Mouse (Mus musculus) stomach, embryonic 15.5 days (tissue): ENCODE results near the gene Havcr2. TPM values are rescaled to one million over a fixed set of nuclear protein-coding genes. Genes with fewer than 3 reads are reported as not detected.
"Not testable (repeated sequence)": the region's sequence is repeated elsewhere in the genome, so short reads cannot be mapped to it uniquely, and the experiment has no call there.

Experiments
- ATAC-seq: fragments of 200-750 bp; cut with Nextera tagmentation; 2 replicates; pipeline ENCODE4 v1.8.0; 2017; ENCODE audit warnings: low read depth, moderate number of reproducible peaks, moderate TSS enrichment; ENCODE audit not compliant: insufficient read depth, low FRiP score
- H3K27ac ChIP-seq: fragments of 300-500 bp; sonication (generic); 2 replicates; pipeline ENCODE4 v1.5.1; 2015; ENCODE audit warnings: mild to moderate bottlenecking, inconsistent platforms
- H3K27me3 ChIP-seq: fragments of 300-500 bp; sonication (generic); replicated peaks from 2 replicates; pipeline ENCODE4 v1.6.1; 2015; ENCODE audit warnings: inconsistent platforms
- H3K36me3 ChIP-seq: fragments of 300-500 bp; sonication (generic); 2 replicates; pipeline ENCODE4 v1.6.1; 2015; ENCODE audit warnings: inconsistent platforms
- H3K4me1 ChIP-seq: fragments of 300-500 bp; sonication (generic); 2 replicates; pipeline ENCODE4 v1.6.1; 2015; ENCODE audit warnings: inconsistent platforms
- H3K4me2 ChIP-seq: fragments of 300-500 bp; sonication (generic); 2 replicates; pipeline ENCODE4 v1.6.1; 2015; ENCODE audit warnings: mild to moderate bottlenecking, inconsistent platforms
- H3K4me3 ChIP-seq: fragments of 300-500 bp; sonication (generic); replicated peaks from 2 replicates; pipeline ENCODE4 v1.5.1; 2015; ENCODE audit warnings: inconsistent platforms
- H3K9ac ChIP-seq: fragments of 300-500 bp; sonication (generic); 2 replicates; pipeline ENCODE4 v1.6.1; 2015; ENCODE audit warnings: inconsistent platforms
- H3K9me3 ChIP-seq: fragments of 300-500 bp; sonication (generic); 2 replicates; pipeline ENCODE4 v1.6.1; 2016; ENCODE audit warnings: inconsistent platforms
- WGBS: fragments of 180-500 bp; shearing (Covaris S2); methylation state at CpG from one replicate; pipeline ENCODE4 v1.1.7; 2015; 5-methylcytosine and 5-hydroxymethylcytosine counted together
- polyA plus RNA-seq: library from polyadenylated mRNA; unstranded; fragments of >200 nt; fragmentation: Nextera tagmentation; extraction: Ambion mirVana; gene quantifications from 2 replicates; pipeline ENCODE4 v1.2.1, GENCODE M21; 2015

The Havcr2 gene
- 0.06 and 0.17 TPM in 2 replicates for polyA plus RNA-seq

DNA sequence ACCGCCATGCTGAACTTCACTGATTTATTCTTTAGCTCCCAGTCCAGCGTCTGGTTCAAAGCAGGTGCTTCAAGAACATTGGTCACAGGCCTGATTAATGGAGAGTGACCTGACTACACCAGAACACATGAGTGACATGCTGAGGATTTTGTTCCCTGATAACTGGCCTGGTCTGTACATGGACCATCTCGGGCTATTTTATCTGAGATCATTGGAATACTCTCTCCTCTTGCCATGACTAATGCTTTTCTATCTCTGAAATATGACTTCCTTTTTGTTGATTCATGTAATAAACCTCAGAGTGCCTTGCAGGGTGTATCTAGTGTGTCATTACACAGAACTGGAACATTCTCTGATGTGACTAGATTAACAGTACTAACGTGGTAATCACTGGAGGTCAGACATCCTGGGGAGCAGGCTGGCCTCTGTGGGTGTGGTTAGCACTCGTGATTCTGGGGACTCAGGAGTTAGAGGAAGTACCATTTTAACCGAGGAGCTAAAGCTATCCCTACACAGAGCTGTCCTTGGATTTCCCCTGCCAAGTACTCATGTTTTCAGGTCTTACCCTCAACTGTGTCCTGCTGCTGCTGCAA is at the start of gene Havcr2:
Gene Havcr2, plus strand, starts transcription at position 483 of the 593 bp plus-strand sequence.
- 65% methylated on average over 6 of the region's 6 CpGs for WGBS
- ATAC-seq = no peak
- no peaks in the 10 kb centered on the region for H3K4me1 ChIP-seq
- H3K4me3 ChIP-seq = no peak within 1 kb of the TSS
- no peak within 1 kb of the TSS for H3K4me2 ChIP-seq
- no peak within 1 kb of the TSS for H3K9ac ChIP-seq
- H3K36me3 ChIP-seq = no peaks in the 10 kb centered on the region
- no peak within 1 kb of the TSS for H3K27ac ChIP-seq
- H3K9me3 ChIP-seq = no peaks in the 10 kb centered on the region
- H3K27me3 ChIP-seq = no peaks in the 10 kb centered on the region

DNA sequence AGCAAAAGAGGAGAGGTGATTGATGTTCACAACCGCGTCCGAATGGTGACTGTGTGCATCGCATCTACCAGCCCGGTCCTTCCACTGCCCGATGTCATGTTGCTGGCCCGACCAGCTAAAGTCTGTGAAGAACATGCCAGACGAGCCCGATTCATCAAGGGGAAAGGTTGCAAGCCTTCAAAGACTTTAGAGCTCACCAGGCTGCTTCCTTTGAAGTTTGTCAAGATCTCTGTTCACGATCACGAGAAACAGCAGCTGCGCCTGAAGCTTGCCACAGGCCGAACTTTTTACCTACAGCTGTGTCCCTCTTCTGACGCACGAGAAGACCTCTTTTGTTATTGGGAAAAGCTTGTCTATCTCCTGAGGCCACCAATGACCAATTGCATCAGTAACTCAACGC is 49.7 kb upstream of the Havcr2 start:
- no peak for ATAC-seq
- Histone ChIP-seq H3K9ac (no peak overlapping the region), H3K27me3 (no peaks in the 10 kb centered on the region), H3K4me2 (no peak overlapping the region), H3K4me3 (no peak overlapping the region), H3K4me1 (no peaks in the 10 kb centered on the region), H3K27ac (no peak overlapping the region), H3K9me3 (no peaks in the 10 kb centered on the region), H3K36me3 (no peaks in the 10 kb centered on the region)
- WGBS = 83% methylated on average over 16 of the region's 16 CpGs

DNA sequence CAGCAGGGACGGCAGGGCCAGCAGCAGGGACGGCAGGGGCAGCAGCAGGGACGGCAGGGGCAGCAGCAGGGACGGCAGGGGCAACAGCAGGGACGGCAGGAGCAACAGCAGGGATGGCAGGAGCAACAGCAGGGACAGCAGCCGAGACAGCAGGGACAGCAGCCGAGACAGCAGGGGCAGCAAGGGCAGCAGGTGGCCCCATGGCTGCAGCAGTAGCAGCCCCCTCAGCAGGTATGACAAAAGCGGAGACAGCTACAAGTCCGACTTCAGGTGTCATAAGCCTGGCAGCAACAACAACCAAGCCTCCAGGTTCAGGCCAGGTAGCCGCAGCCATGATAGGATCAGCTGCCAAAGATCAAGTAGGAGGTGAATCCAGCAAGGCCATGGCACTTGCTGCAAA is 48.0 kb upstream of the Havcr2 start:
- no peaks in the 10 kb centered on the region for H3K36me3 ChIP-seq
- H3K27me3 ChIP-seq = no peaks in the 10 kb centered on the region
- no peaks in the 10 kb centered on the region for H3K9me3 ChIP-seq
- ATAC-seq = no peak
- H3K27ac ChIP-seq = no peak overlapping the region
- H3K4me3 ChIP-seq = no peak overlapping the region
- H3K4me1 ChIP-seq = no peaks in the 10 kb centered on the region
- 58% methylated on average over 10 of the region's 10 CpGs for WGBS
- no peak overlapping the region for H3K9ac ChIP-seq
- no peak overlapping the region for H3K4me2 ChIP-seq

GRCm38 (mm10) chr11:46410018-46410563 is 44.6 kb upstream of the Havcr2 start:
- Histone ChIP-seq H3K4me3 (no peak overlapping the region), H3K27ac (no peak overlapping the region), H3K27me3 (no peaks in the 10 kb centered on the region), H3K4me1 (no peaks in the 10 kb centered on the region), H3K4me2 (no peak overlapping the region), H3K9me3 (no peaks in the 10 kb centered on the region), H3K9ac (no peak overlapping the region), H3K36me3 (no peaks in the 10 kb centered on the region)
- peak; percentile 60; the same call in 1 of the 2 replicates for ATAC-seq
- 42% methylated on average over 2 of the region's 2 CpGs for WGBS

DNA sequence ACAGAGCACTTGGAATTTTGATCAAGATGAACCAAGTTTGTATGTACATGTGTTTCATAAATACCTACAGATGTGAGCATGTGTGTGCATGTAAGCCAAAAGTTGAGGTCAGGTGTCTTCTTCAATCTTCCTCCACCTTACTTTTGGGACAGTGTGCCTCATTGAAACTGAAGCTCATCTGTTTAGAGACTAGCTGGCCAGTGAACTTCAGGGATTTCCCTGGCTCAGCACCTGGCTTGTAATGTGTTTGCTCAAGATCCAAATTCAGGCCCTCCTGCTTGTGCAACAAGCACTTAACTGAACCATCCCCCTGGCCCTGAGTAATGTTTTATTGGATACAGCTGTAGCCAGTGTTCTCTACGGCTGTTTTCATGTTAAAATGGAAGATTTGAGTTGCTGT is 36.3 kb upstream of the Havcr2 start:
- Histone ChIP-seq H3K36me3 (no peaks in the 10 kb centered on the region), H3K9me3 (no peaks in the 10 kb centered on the region), H3K4me3 (no peak overlapping the region), H3K4me1 (no peaks in the 10 kb centered on the region), H3K9ac (no peak overlapping the region), H3K27ac (no peak overlapping the region), H3K27me3 (no peaks in the 10 kb centered on the region), H3K4me2 (no peak overlapping the region)
- 35% methylated on average over 1 of the region's 1 CpGs for WGBS
- no peak for ATAC-seq

GRCm38 (mm10) chr11:46418860-46419259 is 35.9 kb upstream of the Havcr2 start:
- no peaks in the 10 kb centered on the region for H3K27me3 ChIP-seq
- H3K4me2 ChIP-seq = no peak overlapping the region
- 73% methylated on average over 5 of the region's 5 CpGs for WGBS
- H3K9ac ChIP-seq = no peak overlapping the region
- no peak for ATAC-seq
- H3K27ac ChIP-seq = no peak overlapping the region
- no peak overlapping the region for H3K4me3 ChIP-seq
- no peaks in the 10 kb centered on the region for H3K4me1 ChIP-seq
- H3K9me3 ChIP-seq = no peaks in the 10 kb centered on the region
- H3K36me3 ChIP-seq = no peaks in the 10 kb centered on the region

GRCm38 (mm10) chr11:46421086-46421888 is 33.4 kb upstream of the Havcr2 start:
- Histone ChIP-seq H3K9me3 (no peaks in the 10 kb centered on the region), H3K36me3 (no peaks in the 10 kb centered on the region), H3K4me3 (no peak overlapping the region), H3K4me2 (no peak overlapping the region), H3K27ac (no peak overlapping the region), H3K4me1 (no peaks in the 10 kb centered on the region), H3K9ac (no peak overlapping the region), H3K27me3 (no peaks in the 10 kb centered on the region)
- ATAC-seq = no peak
- WGBS = 73% methylated on average over 8 of the region's 8 CpGs

- not testable (repeated sequence) for ATAC-seq
Measured at GRCm38 (mm10) chr11:46428131-46428530, 26.6 kb upstream of the Havcr2 start.

GRCm38 (mm10) chr11:46430123-46430522 is 24.6 kb upstream of the Havcr2 start:
- H3K36me3 ChIP-seq = no peaks in the 10 kb centered on the region
- 90% methylated on average over 2 of the region's 2 CpGs for WGBS
- H3K4me1 ChIP-seq = no peaks in the 10 kb centered on the region

More at GRCm38 (mm10) chr11:46428131-46428530, 26.6 kb upstream of the Havcr2 start:
- H3K9ac ChIP-seq, H3K4me2 ChIP-seq, H3K27me3 ChIP-seq, H3K4me1 ChIP-seq, H3K4me3 ChIP-seq, H3K9me3 ChIP-seq, H3K27ac ChIP-seq, H3K36me3 ChIP-seq: not testable (repeated sequence)
- 44% methylated on average over 4 of the region's 4 CpGs for WGBS

GRCm38 (mm10) chr11:46431129-46431528 is 23.6 kb upstream of the Havcr2 start:
- no peak overlapping the region for H3K4me2 ChIP-seq
- H3K36me3 ChIP-seq = no peaks in the 10 kb centered on the region
- no peaks in the 10 kb centered on the region for H3K4me1 ChIP-seq
- H3K27me3 ChIP-seq = no peaks in the 10 kb centered on the region
- peak; percentile 60 for ATAC-seq
- H3K9ac ChIP-seq = no peak overlapping the region
- H3K27ac ChIP-seq = no peak overlapping the region
- H3K4me3 ChIP-seq = no peak overlapping the region
- no peaks in the 10 kb centered on the region for H3K9me3 ChIP-seq
- WGBS = 18% methylated on average over 3 of the region's 3 CpGs

More at GRCm38 (mm10) chr11:46430123-46430522, 24.6 kb upstream of the Havcr2 start:
- H3K27me3 ChIP-seq = no peaks in the 10 kb centered on the region
- no peak for ATAC-seq
- H3K9me3 ChIP-seq = no peaks in the 10 kb centered on the region
- H3K9ac ChIP-seq = no peak overlapping the region
- H3K4me2 ChIP-seq = no peak overlapping the region
- H3K27ac ChIP-seq = no peak overlapping the region
- no peak overlapping the region for H3K4me3 ChIP-seq

GRCm38 (mm10) chr11:46435363-46435762 is 19.4 kb upstream of the Havcr2 start:
- Histone ChIP-seq H3K4me1 (0 out of 2 replicates have a peak, but pooled peaks cover 2% of the 10 kb centered on the region), H3K4me3 (no peak overlapping the region), H3K9me3 (no peaks in the 10 kb centered on the region), H3K9ac (no peak overlapping the region), H3K36me3 (0 out of 2 replicates have a peak, but pooled peaks cover 4% of the 10 kb centered on the region), H3K27me3 (no peaks in the 10 kb centered on the region), H3K27ac (no peak overlapping the region), H3K4me2 (no peak overlapping the region)
- ATAC-seq = no peak
